Mouse (Mus musculus): ENCODE results near the gene Zfp148. TPM values are rescaled to one million over a fixed set of nuclear protein-coding genes. Genes with fewer than 3 reads are reported as not detected.

Zfp148 gene
- polyA plus RNA-seq, 1 experiment, result 7.9 TPM

- H3K4me3 ChIP-seq, result no peak overlapping the region
- no peaks in the 10 kb centered on the region for H3K79me2 ChIP-seq (ENCODE audit: control insufficient read depth, insufficient read depth)
- no peak overlapping the region for H3K4me2 ChIP-seq (ENCODE audit: low read depth)
- H3ac ChIP-seq (ENCODE audit: control insufficient read depth, insufficient read length), result no peak overlapping the region
- no peaks in the 10 kb centered on the region for H3K27me3 ChIP-seq (ENCODE audit: control insufficient read depth, insufficient read depth, insufficient read length)
- no peaks in the 10 kb centered on the region for H3K36me3 ChIP-seq (ENCODE audit: control insufficient read depth, insufficient read depth)
- TF ChIP-seq MYOD1 (IDR thresholded peaks at IDR 0.05; ENCODE audit: control insufficient read depth in 1 of 3, insufficient read length in 2 of 3, low read depth in 2 of 3) (peak in 2 of 3 experiments; percentile 44 to 80), MAX (IDR thresholded peaks at IDR 0.05; ENCODE audit: low read depth) (no peak), CEBPB (IDR thresholded peaks at IDR 0.05; ENCODE audit: insufficient read depth, poor library complexity, severe bottlenecking) (no peak), POLR2AphosphoS2 (IDR thresholded peaks at IDR 0.05; ENCODE audit: insufficient read length, low read depth) (no peak), TCF12 (IDR thresholded peaks at IDR 0.05; ENCODE audit: insufficient read depth, poor library complexity, severe bottlenecking) (no peak), MYOG (IDR thresholded peaks at IDR 0.05; ENCODE audit: control insufficient read depth in 1 of 3, insufficient read depth in 1 of 3, insufficient read length in 2 of 3, low read depth in 2 of 3) (peak in 2 of 3 experiments; percentile 72 to 78), POLR2A (IDR thresholded peaks at IDR 0.05; ENCODE audit: insufficient read length, low read depth) (no peak)
Observed at GRCm38 (mm10) chr16:33529502-33530454, 149.1 kb downstream of the Zfp148 start.

- TF ChIP-seq POLR2A (IDR thresholded peaks at IDR 0.05; ENCODE audit: insufficient read length, low read depth) (no peak), TCF12 (IDR thresholded peaks at IDR 0.05; ENCODE audit: insufficient read depth, poor library complexity, severe bottlenecking) (no peak), MYOG (IDR thresholded peaks at IDR 0.05; ENCODE audit: control insufficient read depth in 1 of 3, insufficient read depth in 1 of 3, insufficient read length in 2 of 3, low read depth in 2 of 3) (no peak), SRF (IDR thresholded peaks at IDR 0.05; ENCODE audit: control insufficient read depth, insufficient read length, low read depth) (no peak), POLR2AphosphoS2 (IDR thresholded peaks at IDR 0.05; ENCODE audit: insufficient read length, low read depth) (no peak), MYOD1 (IDR thresholded peaks at IDR 0.05; ENCODE audit: control insufficient read depth in 1 of 3, insufficient read length in 2 of 3, low read depth in 2 of 3) (no peak), USF1 (IDR thresholded peaks at IDR 0.05; ENCODE audit: low read depth) (no peak)
- H3K4me2 ChIP-seq (ENCODE audit: low read depth), result no peak overlapping the region
- no peaks in the 10 kb centered on the region for H3K27me3 ChIP-seq (ENCODE audit: control insufficient read depth, insufficient read depth, insufficient read length)
- H3ac ChIP-seq (ENCODE audit: control insufficient read depth, insufficient read length), result no peak overlapping the region
- H3K36me3 ChIP-seq (ENCODE audit: control insufficient read depth, insufficient read depth), result no peaks in the 10 kb centered on the region
- no peaks in the 10 kb centered on the region for H3K79me2 ChIP-seq (ENCODE audit: control insufficient read depth, insufficient read depth)
- H3K4me3 ChIP-seq, result no peak overlapping the region
Observed at GRCm38 (mm10) chr16:33531184-33531583, 150.5 kb downstream of the Zfp148 start.

- Histone ChIP-seq H3K27me3 (ENCODE audit: control insufficient read depth, insufficient read depth, insufficient read length) (no peaks in the 10 kb centered on the region), H3K79me2 (ENCODE audit: control insufficient read depth, insufficient read depth) (no peaks in the 10 kb centered on the region), H3K36me3 (ENCODE audit: control insufficient read depth, insufficient read depth) (no peaks in the 10 kb centered on the region), H3K4me3 (no peak overlapping the region), H3ac (ENCODE audit: control insufficient read depth, insufficient read length) (no peak overlapping the region), H3K4me2 (ENCODE audit: low read depth) (no peak overlapping the region)
- TF ChIP-seq TCF12 (IDR thresholded peaks at IDR 0.05; ENCODE audit: insufficient read depth, poor library complexity, severe bottlenecking), result peak; percentile 26
- TF ChIP-seq MAX (IDR thresholded peaks at IDR 0.05; ENCODE audit: low read depth), result no peak
- no peak for TF ChIP-seq E2F4 (IDR thresholded peaks at IDR 0.05; ENCODE audit: insufficient read depth)
- TF ChIP-seq MYOD1 (IDR thresholded peaks at IDR 0.05; ENCODE audit: control insufficient read depth in 1 of 3, insufficient read length in 2 of 3, low read depth in 2 of 3), result peak; percentile 30 to 94 (median 84)
- peak; percentile 67 to 98 (median 92) for TF ChIP-seq MYOG (IDR thresholded peaks at IDR 0.05; ENCODE audit: control insufficient read depth in 1 of 3, insufficient read depth in 1 of 3, insufficient read length in 2 of 3, low read depth in 2 of 3)
- no peak for TF ChIP-seq SRF (IDR thresholded peaks at IDR 0.05; ENCODE audit: control insufficient read depth, insufficient read length, low read depth)
- TF ChIP-seq TCF3 (IDR thresholded peaks at IDR 0.05; ENCODE audit: insufficient read length, low read depth), result no peak
- no peak for TF ChIP-seq POLR2AphosphoS2 (IDR thresholded peaks at IDR 0.05; ENCODE audit: insufficient read length, low read depth)
Observed at GRCm38 (mm10) chr16:33536456-33536855, 155.8 kb downstream of the Zfp148 start.

- Histone ChIP-seq H3K4me3 (no peak overlapping the region), H3K36me3 (ENCODE audit: control insufficient read depth, insufficient read depth) (no peaks in the 10 kb centered on the region), H3ac (ENCODE audit: control insufficient read depth, insufficient read length) (no peak overlapping the region), H3K27me3 (ENCODE audit: control insufficient read depth, insufficient read depth, insufficient read length) (no peaks in the 10 kb centered on the region), H3K4me2 (ENCODE audit: low read depth) (peak overlapping the region; percentile 63), H3K79me2 (ENCODE audit: control insufficient read depth, insufficient read depth) (no peaks in the 10 kb centered on the region)
- TF ChIP-seq MYOG (IDR thresholded peaks at IDR 0.05; ENCODE audit: control insufficient read depth in 1 of 3, insufficient read depth in 1 of 3, insufficient read length in 2 of 3, low read depth in 2 of 3), result peak in 2 of 3 experiments; percentile 6 to 83
- TF ChIP-seq USF1 (IDR thresholded peaks at IDR 0.05; ENCODE audit: low read depth), result peak; percentile 70
- no peak for TF ChIP-seq CEBPB (IDR thresholded peaks at IDR 0.05; ENCODE audit: insufficient read depth, poor library complexity, severe bottlenecking)
- TF ChIP-seq MYOD1 (IDR thresholded peaks at IDR 0.05; ENCODE audit: control insufficient read depth in 1 of 3, insufficient read length in 2 of 3, low read depth in 2 of 3), result peak in 2 of 3 experiments; percentile 36 to 73
- TF ChIP-seq REST (IDR thresholded peaks at IDR 0.05; ENCODE audit: insufficient read depth, insufficient read length), result no peak
- no peak for TF ChIP-seq POLR2A (IDR thresholded peaks at IDR 0.05; ENCODE audit: insufficient read length, low read depth)
- no peak for TF ChIP-seq SRF (IDR thresholded peaks at IDR 0.05; ENCODE audit: control insufficient read depth, insufficient read length, low read depth)
Observed at GRCm38 (mm10) chr16:33537499-33538225, 157.0 kb downstream of the Zfp148 start.
